Mouse (Mus musculus) brain, embryonic 14.5 days (tissue): ENCODE data around the gene Chst15.

Experiments used
- CTCF ChIP-seq: fragments of 200-500 bp; IDR thresholded peaks from 2 replicates; pipeline ENCODE4 v1.5.1; 2012; ENCODE audit warnings: inconsistent platforms, mild to moderate bottlenecking, moderate library complexity, borderline replicate concordance; ENCODE audit not compliant: insufficient read depth, insufficient read length; ENCODE audit errors: extremely low read depth
- POLR2A ChIP-seq: fragments of 200-500 bp; IDR thresholded peaks from 2 replicates; pipeline ENCODE4 v1.6.1; 2012; ENCODE audit warnings: mild to moderate bottlenecking, inconsistent platforms, borderline replicate concordance; ENCODE audit not compliant: poor library complexity, insufficient read depth, insufficient read length, severe bottlenecking; ENCODE audit errors: extremely low read depth

GRCm38 (mm10) chr7:132258216-132258615 is 58.8 kb downstream of the Chst15 start:
- TF ChIP-seq POLR2A (no peak), CTCF (no peak)
